Comparison of ENCODE assay signal across 8 mouse cellular contexts in genomic region chr2:122368995-122369739, GRCm38 (mm10). TPM values are rescaled to one million over a fixed set of nuclear protein-coding genes. Genes with fewer than 3 reads are reported as not detected.
DNase-seq lines count a peak whose midpoint lies in the region; ATAC-seq lines count a peak whose summit lies in the region.

Shf (minus strand) TSS chr2:122369162.

- peak; percentile 93 for ATAC-seq in hindbrain, embryonic 12.5 days (ENCODE audit: low FRiP score)

- WGBS in hindbrain, embryonic 12.5 days, result 2% methylated on average over 30 of the region's 54 CpGs

- peak; percentile 94 for DNase-seq in Muller cell, postnatal 12 days (ENCODE audit: inconsistent ontology term)
- peak; percentile 97 for DNase-seq in cerebellum, postnatal 14 days
- peak; percentile 75 to 78 for DNase-seq in frontal cortex, postnatal 14 days (ENCODE audit: low spot score in 2 of 2)
- peak; percentile 81 to 89 for DNase-seq in layer of hippocampus, postnatal 14 days (ENCODE audit: low spot score in 2 of 2)
- peak; percentile 88 for DNase-seq in lung, postnatal 10 days
- peak; percentile 90 for DNase-seq in ovary, postnatal 36 days (ENCODE audit: low spot score)
- peak; percentile 94 for DNase-seq in thymus, postnatal 14 days

- H3K4me3 ChIP-seq in hindbrain, embryonic 12.5 days, result peak within 1 kb of the TSS; percentile 96

- H3K4me1 ChIP-seq in hindbrain, embryonic 12.5 days, result peaks cover 30% of the 10 kb centered on the region

- peak within 1 kb of the TSS; percentile 84 for H3K4me2 ChIP-seq in hindbrain, embryonic 12.5 days (replicated peaks)

- H3K36me3 ChIP-seq in hindbrain, embryonic 12.5 days, result 0 out of 2 replicates have a peak, but pooled peaks cover 3% of the 10 kb centered on the region

- H3K9me3 ChIP-seq in hindbrain, embryonic 12.5 days (replicated peaks), result no peaks in the 10 kb centered on the region

- H3K27me3 ChIP-seq in hindbrain, embryonic 12.5 days, result peaks cover 7% of the 10 kb centered on the region; the same call in 1 of the 2 replicates

- peak within 1 kb of the TSS; percentile 99 for H3K9ac ChIP-seq in hindbrain, embryonic 12.5 days

- peak within 1 kb of the TSS; percentile 83 for H3K27ac ChIP-seq in hindbrain, embryonic 12.5 days

RNA-seq across cellular contexts. Expression of gene Shf, which starts in this region (rescaled TPM):
- polyA plus RNA-seq in hindbrain, embryonic 12.5 days (2016; fragmentation: Nextera tagmentation; extraction: Ambion mirVana), result 9.1 and 10.7 TPM in 2 replicates
- total RNA-seq in layer of hippocampus, postnatal 14 days (2021), result 10 to 100 TPM; 57.5 to 65.2 TPM

Comparison
In these comparisons a context has a peak if more than half of its experiments do, and no peak if none do; other contexts are left out.
1. Peak in every context shown above with its lines: DNase-seq, ATAC-seq, H3K4me3 ChIP-seq and H3K27ac ChIP-seq.